Mouse (Mus musculus): ENCODE measurements around the gene Nat10. TPM values are rescaled to one million over a fixed set of nuclear protein-coding genes. Genes with fewer than 3 reads are reported as not detected.

Gene Nat10
- 21.7 and 23.9 TPM in 2 replicates for polyA plus RNA-seq (2016; fragmentation: Nextera tagmentation; extraction: Ambion mirVana)

- H3K27ac ChIP-seq, result peak within 1 kb of the TSS; percentile 26; the same call in 1 of the 2 replicates
- H3K27me3 ChIP-seq (replicated peaks), result no peaks in the 10 kb centered on the region
- peak within 1 kb of the TSS; percentile 91 for H3K4me2 ChIP-seq (replicated peaks)
- H3K9me3 ChIP-seq, result no peaks in the 10 kb centered on the region
- peaks cover 21% of the 10 kb centered on the region for H3K4me1 ChIP-seq
- peaks cover 13% of the 10 kb centered on the region for H3K36me3 ChIP-seq
- H3K9ac ChIP-seq, result peak within 1 kb of the TSS; percentile 70
- peak within 1 kb of the TSS; percentile 70 for H3K4me3 ChIP-seq
- under 1% methylated on average over 47 of the region's 47 CpGs for WGBS
- peak; percentile 96 for ATAC-seq (ENCODE audit: low FRiP score, low read depth)
These were observed at the start of gene Nat10 for GRCm38 (mm10) chr2:103760906-103761716. TSS of gene Nat10 (minus strand) at chr2:103761270.

- no peak overlapping the region for H3K27ac ChIP-seq
- no peak for ATAC-seq (ENCODE audit: low FRiP score, low read depth)
- 88% methylated on average over 6 of the region's 6 CpGs for WGBS
- H3K36me3 ChIP-seq, result no peaks in the 10 kb centered on the region
- no peaks in the 10 kb centered on the region for H3K4me1 ChIP-seq
- no peak overlapping the region for H3K4me2 ChIP-seq (replicated peaks)
- H3K27me3 ChIP-seq (replicated peaks), result no peaks in the 10 kb centered on the region
- H3K4me3 ChIP-seq, result no peak overlapping the region
- no peak overlapping the region for H3K9ac ChIP-seq
- no peaks in the 10 kb centered on the region for H3K9me3 ChIP-seq
These were observed 49.3 kb upstream of the Nat10 start for GRCm38 (mm10) chr2:103810412-103810811.

- ATAC-seq (ENCODE audit: low FRiP score, low read depth), result no peak
- no peaks in the 10 kb centered on the region for H3K36me3 ChIP-seq
- H3K27ac ChIP-seq, result no peak overlapping the region
- H3K4me1 ChIP-seq, result no peaks in the 10 kb centered on the region
- no peak overlapping the region for H3K4me3 ChIP-seq
- no peak overlapping the region for H3K9ac ChIP-seq
- no peaks in the 10 kb centered on the region for H3K9me3 ChIP-seq
- no peaks in the 10 kb centered on the region for H3K27me3 ChIP-seq (replicated peaks)
- H3K4me2 ChIP-seq (replicated peaks), result no peak overlapping the region
These were observed 47.4 kb upstream of the Nat10 start for GRCm38 (mm10) chr2:103808466-103808865.

GRCm38 (mm10) chr2:103803770-103804530 lies 42.9 kb upstream of the Nat10 start:
- Histone ChIP-seq H3K4me1 (no peaks in the 10 kb centered on the region), H3K36me3 (no peaks in the 10 kb centered on the region), H3K4me3 (no peak overlapping the region), H3K27me3 (replicated peaks) (no peaks in the 10 kb centered on the region), H3K27ac (no peak overlapping the region), H3K9ac (no peak overlapping the region), H3K9me3 (no peaks in the 10 kb centered on the region), H3K4me2 (replicated peaks) (no peak overlapping the region)
- 84% methylated on average over 5 of the region's 5 CpGs for WGBS
- no peak for ATAC-seq (ENCODE audit: low FRiP score, low read depth)

GRCm38 (mm10) chr2:103802422-103802821 lies 41.4 kb upstream of the Nat10 start:
- WGBS, result 92% methylated on average over 1 of the region's 1 CpGs
- H3K9me3 ChIP-seq, result no peaks in the 10 kb centered on the region

GRCm38 (mm10) chr2:103797491-103798009 lies 36.5 kb upstream of the Nat10 start, which contains the start of gene Caprin1:
TSS of gene Caprin1 (minus strand) at chr2:103797649.
- Histone ChIP-seq H3K27ac (peak within 1 kb of the TSS; percentile 99), H3K4me2 (replicated peaks) (peak within 1 kb of the TSS; percentile 63), H3K9ac (peak within 1 kb of the TSS; percentile 99), H3K4me1 (peaks cover 11% of the 10 kb centered on the region), H3K4me3 (peak within 1 kb of the TSS; percentile 91), H3K36me3 (peaks cover 9% of the 10 kb centered on the region), H3K27me3 (replicated peaks) (no peaks in the 10 kb centered on the region), H3K9me3 (no peaks in the 10 kb centered on the region)
- under 1% methylated on average over 33 of the region's 33 CpGs for WGBS
- ATAC-seq (ENCODE audit: low FRiP score, low read depth), result peak; percentile 95

More at GRCm38 (mm10) chr2:103802422-103802821, 41.4 kb upstream of the Nat10 start:
- H3K27ac ChIP-seq, result no peak overlapping the region
- no peak for ATAC-seq (ENCODE audit: low FRiP score, low read depth)
- H3K4me1 ChIP-seq, result no peaks in the 10 kb centered on the region
- H3K4me2 ChIP-seq (replicated peaks), result no peak overlapping the region
- H3K36me3 ChIP-seq, result no peaks in the 10 kb centered on the region
- no peaks in the 10 kb centered on the region for H3K27me3 ChIP-seq (replicated peaks)
- H3K9ac ChIP-seq, result no peak overlapping the region
- H3K4me3 ChIP-seq, result no peak overlapping the region

- peak; percentile 81 for ATAC-seq (ENCODE audit: low FRiP score, low read depth)
- Histone ChIP-seq H3K4me2 (replicated peaks) (peak overlapping the region; percentile 63), H3K9ac (peak overlapping the region; percentile 99), H3K4me3 (peak overlapping the region; percentile 91), H3K27me3 (replicated peaks) (no peaks in the 10 kb centered on the region), H3K27ac (peak overlapping the region; percentile 99), H3K4me1 (peaks cover 13% of the 10 kb centered on the region), H3K9me3 (no peaks in the 10 kb centered on the region), H3K36me3 (peaks cover 13% of the 10 kb centered on the region)
- WGBS, result 1% methylated on average over 61 of the region's 72 CpGs
These were observed 35.9 kb upstream of the Nat10 start for GRCm38 (mm10) chr2:103796861-103797466.

- no peaks in the 10 kb centered on the region for H3K27me3 ChIP-seq (replicated peaks)
- peak; percentile 65 for ATAC-seq (ENCODE audit: low FRiP score, low read depth)
- H3K4me1 ChIP-seq, result peaks cover 15% of the 10 kb centered on the region
These were observed 35.3 kb upstream of the Nat10 start for GRCm38 (mm10) chr2:103796211-103796860.

GRCm38 (mm10) chr2:103795843-103796210 lies 34.8 kb upstream of the Nat10 start:
- Histone ChIP-seq H3K27ac (peak overlapping the region; percentile 99; the same call in 1 of the 2 replicates), H3K9ac (peak overlapping the region; percentile 99), H3K36me3 (peaks cover 20% of the 10 kb centered on the region), H3K4me1 (peaks cover 15% of the 10 kb centered on the region), H3K9me3 (no peaks in the 10 kb centered on the region), H3K27me3 (replicated peaks) (no peaks in the 10 kb centered on the region), H3K4me2 (replicated peaks) (peak overlapping the region; percentile 63), H3K4me3 (peak overlapping the region; percentile 91)
- under 1% methylated on average over 11 of the region's 11 CpGs for WGBS
- ATAC-seq (ENCODE audit: low FRiP score, low read depth), result peak; percentile 56

More at GRCm38 (mm10) chr2:103796211-103796860, 35.3 kb upstream of the Nat10 start:
- peak overlapping the region; percentile 91 for H3K4me3 ChIP-seq
- H3K9me3 ChIP-seq, result no peaks in the 10 kb centered on the region
- H3K9ac ChIP-seq, result peak overlapping the region; percentile 99
- WGBS, result under 1% methylated on average over 42 of the region's 42 CpGs
- H3K36me3 ChIP-seq, result peaks cover 16% of the 10 kb centered on the region
- H3K4me2 ChIP-seq (replicated peaks), result peak overlapping the region; percentile 63
- H3K27ac ChIP-seq, result peak overlapping the region; percentile 99

- Histone ChIP-seq H3K36me3 (peaks cover 30% of the 10 kb centered on the region), H3K9me3 (no peaks in the 10 kb centered on the region), H3K4me2 (replicated peaks) (0 out of 2 replicates have a peak overlapping the region, but pooled peaks have one; percentile 4), H3K27ac (no peak overlapping the region), H3K4me3 (no peak overlapping the region), H3K27me3 (replicated peaks) (no peaks in the 10 kb centered on the region), H3K4me1 (peaks cover 15% of the 10 kb centered on the region), H3K9ac (no peak overlapping the region)
- no peak for ATAC-seq (ENCODE audit: low FRiP score, low read depth)
- WGBS, result 89% methylated on average over 1 of the region's 1 CpGs
These were observed 30.9 kb upstream of the Nat10 start for GRCm38 (mm10) chr2:103792009-103792408.

- 96% methylated on average over 1 of the region's 1 CpGs for WGBS
- H3K27ac ChIP-seq, result no peak overlapping the region
- H3K4me1 ChIP-seq, result no peaks in the 10 kb centered on the region
- no peaks in the 10 kb centered on the region for H3K9me3 ChIP-seq
- H3K4me2 ChIP-seq (replicated peaks), result no peak overlapping the region
- peaks cover 25% of the 10 kb centered on the region for H3K36me3 ChIP-seq
- no peak overlapping the region for H3K4me3 ChIP-seq
- H3K27me3 ChIP-seq (replicated peaks), result no peaks in the 10 kb centered on the region
- no peak for ATAC-seq (ENCODE audit: low FRiP score, low read depth)
- no peak overlapping the region for H3K9ac ChIP-seq
These were observed 24.7 kb upstream of the Nat10 start for GRCm38 (mm10) chr2:103785735-103786134.

Data from neural tube, embryonic 12.5 days (tissue).